Mouse (Mus musculus) kidney, postnatal 0 days (tissue): ENCODE data around the gene Chrnb1. TPM values are rescaled to one million over a fixed set of nuclear protein-coding genes. Genes with fewer than 3 reads are reported as not detected.
A peak's percentile ranks its signal among the peaks of the same experiment; 100 is the strongest.

Source experiments
- ATAC-seq: fragments of 200-750 bp; cut with Nextera tagmentation; replicated peaks from 2 replicates; pipeline ENCODE4 v1.8.0; 2017; ENCODE audit warnings: low read depth, moderate number of reproducible peaks, moderate TSS enrichment, moderate library complexity; ENCODE audit not compliant: low FRiP score
- DNase-seq: peaks from one replicate; pipeline ENCODE4 v3.0.0-alpha.2; 2016; ENCODE audit warnings: low spot score
- H3K27ac ChIP-seq: fragments of 300-500 bp; sonication (generic); 2 replicates; pipeline ENCODE4 v1.5.1; 2014; ENCODE audit warnings: mild to moderate bottlenecking
- H3K27me3 ChIP-seq: fragments of 300-500 bp; sonication (generic); 2 replicates; pipeline ENCODE4 v1.6.1; 2014; ENCODE audit warnings: low read length, mixed read lengths; ENCODE audit not compliant: insufficient read depth
- H3K36me3 ChIP-seq: fragments of 300-500 bp; sonication (generic); 2 replicates; pipeline ENCODE4 v1.6.1; 2014; ENCODE audit warnings: low read length, mixed read lengths; ENCODE audit not compliant: insufficient read depth
- H3K4me1 ChIP-seq: fragments of 300-500 bp; sonication (generic); replicated peaks from 2 replicates; pipeline ENCODE4 v1.6.1; 2014; ENCODE audit warnings: antibody characterized with exemption, low read length, mixed read lengths; ENCODE audit not compliant: insufficient read depth
- H3K4me2 ChIP-seq: fragments of 300-500 bp; sonication (generic); 2 replicates; pipeline ENCODE4 v1.6.1; 2014; ENCODE audit warnings: mild to moderate bottlenecking, low read length, moderate library complexity, mixed read lengths
- H3K4me3 ChIP-seq: fragments of 300-500 bp; sonication (generic); replicated peaks from 2 replicates; pipeline ENCODE4 v1.5.1; 2014; ENCODE audit warnings: low read depth, low read length
- H3K9ac ChIP-seq: fragments of 300-500 bp; sonication (generic); 2 replicates; pipeline ENCODE4 v1.6.1; 2014; ENCODE audit warnings: low read depth, low read length
- H3K9me3 ChIP-seq: fragments of 300-500 bp; sonication (generic); replicated peaks from 2 replicates; pipeline ENCODE4 v1.6.1; 2016; ENCODE audit warnings: low read length, inconsistent platforms, mixed read lengths
- CTCF ChIP-seq: IDR thresholded peaks from 2 replicates; pipeline ENCODE4 v1.5.1; 2016; ENCODE audit warnings: antibody characterized with exemption, low read depth, mild to moderate bottlenecking, moderate library complexity
- WGBS: fragments of 180-500 bp; shearing (Covaris S2); extraction: QIAGEN DNeasy Blood & Tissue Kit; methylation state at CpG from one replicate; pipeline ENCODE4 v1.1.7; 2014; 5-methylcytosine and 5-hydroxymethylcytosine counted together
- polyA plus RNA-seq: library from polyadenylated mRNA; unstranded; fragments of >200 nt; fragmentation: Nextera tagmentation; extraction: Ambion mirVana; gene quantifications from 2 replicates; pipeline ENCODE4 v1.2.1, GENCODE M21; 2015

The Chrnb1 gene
- polyA plus RNA-seq, 1 experiment from 2014 or later: 12.1 TPM

DNA sequence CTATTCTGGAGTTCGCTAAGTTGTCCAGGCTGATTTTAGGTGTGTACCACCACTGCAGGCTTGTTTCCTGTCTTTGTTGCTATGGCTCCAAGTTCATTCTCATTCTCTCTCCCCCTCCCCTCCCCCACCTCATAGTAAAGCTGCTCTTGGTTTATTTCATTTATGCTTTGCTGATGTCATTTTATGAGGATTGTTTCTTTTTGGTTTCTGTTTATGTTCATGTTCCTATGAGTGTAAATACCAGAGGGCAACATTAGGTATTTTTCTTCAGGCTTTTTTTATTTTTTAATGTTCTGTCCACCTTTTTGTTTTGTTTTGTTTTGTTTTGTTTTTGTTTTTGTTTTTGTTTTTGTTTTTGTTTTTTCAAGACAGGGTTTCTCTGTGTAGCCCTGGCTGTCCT lies 33.9 kb downstream of the Chrnb1 start, which contains the start of gene Slc35g3:
Slc35g3 (minus strand) TSS at position 101 of the 400 bp plus-strand sequence.
- no peak for ATAC-seq
- H3K27ac ChIP-seq: no peak within 1 kb of the TSS

GRCm38 (mm10) chr11:69760901-69761200 lies 34.9 kb downstream of the Chrnb1 start:
- ATAC-seq: no peak
- H3K4me3 ChIP-seq: no peak overlapping the region
- no peak for TF ChIP-seq CTCF
- H3K9me3 ChIP-seq: no peaks in the 10 kb centered on the region
- no peak overlapping the region for H3K27ac ChIP-seq
- no peak overlapping the region for H3K4me2 ChIP-seq
- no peaks in the 10 kb centered on the region for H3K27me3 ChIP-seq
- peaks cover 15% of the 10 kb centered on the region; the same call in 1 of the 2 replicates for H3K4me1 ChIP-seq
- no peaks in the 10 kb centered on the region for H3K36me3 ChIP-seq
- 94% methylated on average over 7 of the region's 7 CpGs for WGBS
- DNase-seq: no peak
- H3K9ac ChIP-seq: no peak overlapping the region

More for the DNA sequence above, 33.9 kb downstream of the Chrnb1 start, which contains the start of gene Slc35g3:
- no peak for TF ChIP-seq CTCF
- H3K4me2 ChIP-seq: no peak within 1 kb of the TSS
- no peaks in the 10 kb centered on the region for H3K27me3 ChIP-seq
- 64% methylated on average over 1 of the region's 1 CpGs for WGBS
- no peak within 1 kb of the TSS for H3K9ac ChIP-seq
- H3K36me3 ChIP-seq: no peaks in the 10 kb centered on the region
- no peak for DNase-seq
- peaks cover 15% of the 10 kb centered on the region; the same call in 1 of the 2 replicates for H3K4me1 ChIP-seq
- no peak within 1 kb of the TSS for H3K4me3 ChIP-seq
- H3K9me3 ChIP-seq: no peaks in the 10 kb centered on the region

DNA sequence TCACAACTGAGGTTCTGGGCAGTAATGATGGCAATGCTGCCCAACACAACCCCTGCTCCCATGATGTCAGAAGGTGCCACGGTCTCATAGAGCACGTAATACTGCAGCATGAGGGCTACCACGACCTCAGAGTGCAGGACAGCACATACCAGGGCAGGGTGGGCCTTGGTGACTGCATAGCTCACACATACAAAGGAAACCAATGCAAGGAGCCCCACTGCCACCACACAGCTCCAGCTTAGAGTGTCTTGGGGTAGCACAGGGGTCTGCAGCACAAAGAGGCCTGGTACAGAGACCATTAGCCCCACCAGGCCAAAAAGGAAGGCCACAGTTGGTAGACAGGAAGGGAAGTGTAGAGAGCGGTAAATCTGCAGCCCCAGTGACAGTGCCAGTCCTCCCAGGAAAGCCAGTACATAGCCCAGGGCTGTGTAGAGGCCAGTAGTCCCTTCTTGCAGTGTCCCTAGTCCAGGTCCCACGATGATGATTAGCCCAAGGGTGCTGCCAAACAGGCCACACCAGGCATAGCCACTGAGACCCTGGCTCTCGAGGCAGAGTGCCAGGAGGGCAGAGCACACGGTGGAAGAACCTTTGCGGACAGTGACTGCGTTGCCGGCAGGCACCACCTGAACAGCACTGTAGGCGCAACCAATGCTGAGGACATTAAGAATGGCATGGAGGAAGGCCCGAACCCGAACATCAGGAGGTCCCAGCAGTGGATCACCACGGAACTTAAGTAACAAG lies 35.4 kb downstream of the Chrnb1 start:
- DNase-seq (no peak), ATAC-seq (no peak)
- Histone ChIP-seq H3K4me3 (no peak overlapping the region), H3K36me3 (no peaks in the 10 kb centered on the region), H3K9me3 (no peaks in the 10 kb centered on the region), H3K4me1 (peaks cover 17% of the 10 kb centered on the region; the same call in 1 of the 2 replicates), H3K27me3 (no peaks in the 10 kb centered on the region), H3K27ac (peak overlapping the region; percentile 93), H3K9ac (peak overlapping the region; percentile 79; the same call in 1 of the 2 replicates), H3K4me2 (peak overlapping the region; percentile 69; the same call in 1 of the 2 replicates)
- 80% methylated on average over 14 of the region's 14 CpGs for WGBS
- TF ChIP-seq CTCF: no peak

- H3K9me3 ChIP-seq: no peaks in the 10 kb centered on the region
- H3K27ac ChIP-seq: peak overlapping the region; percentile 93
- WGBS: 0% methylated on average over 37 of the region's 37 CpGs
- H3K9ac ChIP-seq: peak overlapping the region; percentile 79
- ATAC-seq (peak; percentile 86), DNase-seq (peak; percentile 96)
- peak overlapping the region; percentile 55 for H3K4me3 ChIP-seq
- no peaks in the 10 kb centered on the region for H3K36me3 ChIP-seq
- peak overlapping the region; percentile 69 for H3K4me2 ChIP-seq
- H3K4me1 ChIP-seq: peaks cover 18% of the 10 kb centered on the region; the same call in 1 of the 2 replicates
- no peaks in the 10 kb centered on the region for H3K27me3 ChIP-seq
- TF ChIP-seq CTCF: no peak
Observed at GRCm38 (mm10) chr11:69758971-69759721, 36.6 kb downstream of the Chrnb1 start.

DNA sequence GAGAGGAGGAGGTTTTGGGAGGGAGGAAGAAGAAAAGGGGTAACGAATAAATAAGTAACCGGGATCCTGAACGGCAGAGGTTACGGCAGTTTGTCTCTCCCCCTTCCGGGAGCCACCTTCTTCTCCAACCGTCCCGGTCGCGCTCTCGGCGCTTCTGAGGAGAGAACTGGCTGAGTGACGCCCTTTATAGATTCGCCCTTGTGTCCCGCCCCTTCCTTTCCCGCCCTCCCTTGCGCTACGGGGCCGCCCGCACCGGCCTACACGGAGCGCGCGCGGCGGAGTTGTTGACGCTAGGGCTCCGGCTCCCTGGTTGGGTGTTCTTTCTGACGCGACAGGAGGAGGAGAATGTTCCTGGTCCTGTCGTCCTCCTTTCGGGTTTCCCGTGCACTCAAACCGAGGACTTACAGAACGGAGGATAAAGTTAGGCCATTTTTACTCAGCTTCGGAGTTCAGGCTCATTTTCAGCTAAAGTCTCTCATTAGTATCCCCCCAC lies 37.2 kb downstream of the Chrnb1 start, which contains the start of gene Polr2a:
Polr2a (minus strand) TSS at position 160 of the 493 bp plus-strand sequence.
- Histone ChIP-seq H3K27me3 (no peaks in the 10 kb centered on the region), H3K36me3 (no peaks in the 10 kb centered on the region), H3K27ac (peak within 1 kb of the TSS; percentile 93), H3K4me2 (peak within 1 kb of the TSS; percentile 69), H3K4me1 (peaks cover 18% of the 10 kb centered on the region; the same call in 1 of the 2 replicates), H3K9me3 (no peaks in the 10 kb centered on the region), H3K9ac (peak within 1 kb of the TSS; percentile 79), H3K4me3 (peak within 1 kb of the TSS; percentile 55)
- ATAC-seq (peak; percentile 95), DNase-seq (peak; percentile 98)
- 0 out of 2 replicates have a peak, but pooled peaks have one; percentile 6 for TF ChIP-seq CTCF
- WGBS: under 1% methylated on average over 34 of the region's 36 CpGs

DNA sequence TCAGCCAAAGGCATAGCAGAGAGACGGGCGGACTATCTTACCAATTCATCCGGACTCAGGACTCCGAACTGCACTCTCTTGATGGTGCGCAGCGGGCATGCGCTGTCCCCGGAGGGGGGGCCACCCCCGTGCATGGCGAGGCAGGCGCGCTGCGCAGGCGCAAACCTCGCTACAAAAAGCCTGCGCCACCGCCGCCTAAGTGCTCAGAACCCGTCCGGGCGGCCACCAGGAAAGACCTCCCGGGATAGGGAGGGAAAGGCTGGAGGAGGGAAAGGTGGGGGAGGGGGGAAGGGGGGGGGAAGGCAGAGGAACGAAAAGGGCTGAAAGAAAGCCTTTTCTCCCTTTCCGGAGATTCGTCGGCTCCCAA lies 37.7 kb downstream of the Chrnb1 start:
- H3K9ac ChIP-seq: peak overlapping the region; percentile 79
- peak overlapping the region; percentile 55 for H3K4me3 ChIP-seq
- no peak for TF ChIP-seq CTCF
- H3K4me2 ChIP-seq: peak overlapping the region; percentile 69
- H3K27me3 ChIP-seq: no peaks in the 10 kb centered on the region
- H3K4me1 ChIP-seq: peaks cover 18% of the 10 kb centered on the region; the same call in 1 of the 2 replicates
- peak; percentile 84 for ATAC-seq
- WGBS: under 1% methylated on average over 26 of the region's 26 CpGs
- no peaks in the 10 kb centered on the region for H3K9me3 ChIP-seq
- H3K27ac ChIP-seq: peak overlapping the region; percentile 93
- peak; percentile 95 for DNase-seq
- no peaks in the 10 kb centered on the region for H3K36me3 ChIP-seq
